Mouse (Mus musculus) embryonic fibroblast, embryonic 13.5 days (primary cell): ENCODE data around the gene Gab2.

Experiments
- CTCF ChIP-seq: IDR thresholded peaks from 2 replicates; pipeline ENCODE4 v1.5.1; 2011; ENCODE audit warnings: mild to moderate bottlenecking, control low read depth, low read length, moderate library complexity, borderline replicate concordance; ENCODE audit not compliant: insufficient read depth
- POLR2A ChIP-seq: IDR thresholded peaks from 2 replicates; pipeline ENCODE4 v1.6.1; 2011; ENCODE audit warnings: low read depth, mild to moderate bottlenecking, control low read depth, low read length, moderate library complexity

GRCm38 (mm10) chr7:97346822-97347166, 265.4 kb downstream of the Gab2 start:
- TF ChIP-seq POLR2A: no peak
- TF ChIP-seq CTCF: no peak
